Mouse (Mus musculus) splenic B cell, adult 2 months (primary cell): ENCODE results near the gene Fam241b.

Experiments
- DNase-seq: peaks from one replicate; pipeline ENCODE4 v3.0.0-alpha.2; 2011; ENCODE audit warnings: low read depth, low spot score
- H3K27me3 ChIP-seq: 2 replicates; pipeline ENCODE4 v1.6.1; 2012; ENCODE audit warnings: mild to moderate bottlenecking, low read length, moderate library complexity, mixed read lengths; ENCODE audit not compliant: control insufficient read depth, poor library complexity, insufficient read depth, severe bottlenecking
- H3K36me3 ChIP-seq: 2 replicates; pipeline ENCODE4 v1.6.1; 2012; ENCODE audit warnings: mild to moderate bottlenecking, low read length, moderate library complexity, mixed read lengths; ENCODE audit not compliant: control insufficient read depth, poor library complexity, insufficient read depth, severe bottlenecking

The Fam241b gene

GRCm38 (mm10) chr10:62147466-62148248, 3.9 kb upstream of the Fam241b start:
- Histone ChIP-seq H3K36me3 (no peaks in the 10 kb centered on the region), H3K27me3 (no peaks in the 10 kb centered on the region)
- DNase-seq, result no peak

DNA sequence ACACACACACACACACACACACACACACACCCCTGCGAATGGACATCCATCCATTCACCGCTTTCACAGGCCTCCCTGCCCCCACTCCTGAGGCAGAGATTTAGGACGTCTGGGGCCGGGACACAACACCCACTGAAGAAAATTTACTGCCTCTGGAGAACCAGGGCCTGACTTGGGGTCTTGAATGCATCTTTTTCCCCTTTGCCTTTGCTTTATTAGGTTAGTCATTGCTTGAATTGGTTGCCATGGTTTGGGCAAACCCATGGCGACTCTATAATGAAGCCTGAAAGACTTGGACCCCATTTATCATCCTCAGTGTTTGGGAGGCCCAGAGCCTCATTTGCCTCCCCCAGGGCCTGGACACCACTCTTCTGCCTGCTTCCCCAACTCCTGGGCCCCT, 2.2 kb upstream of the Fam241b start:
- no peak for DNase-seq
- H3K27me3 ChIP-seq, result no peaks in the 10 kb centered on the region
- no peaks in the 10 kb centered on the region for H3K36me3 ChIP-seq

DNA sequence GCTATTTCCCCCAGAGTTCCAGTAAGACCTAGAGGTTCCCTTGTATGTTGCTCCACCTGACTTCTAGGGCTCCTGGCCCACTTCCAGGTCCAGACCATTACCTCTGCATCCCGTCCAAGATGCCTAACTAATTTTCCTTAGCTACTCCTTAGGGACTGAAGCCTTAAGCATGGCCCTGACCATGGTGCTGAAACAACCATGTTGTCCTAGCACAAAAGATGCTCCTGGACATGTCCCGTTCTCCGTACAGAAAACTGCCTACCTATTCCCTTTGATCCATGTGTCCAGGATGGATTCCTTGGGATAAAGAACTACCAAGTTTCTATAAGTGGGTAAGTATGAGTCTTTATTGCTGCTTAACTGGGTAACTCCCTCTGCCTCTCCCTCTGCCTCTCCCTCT, 5.7 kb downstream of the Fam241b start:
- H3K36me3 ChIP-seq, result no peaks in the 10 kb centered on the region
- no peaks in the 10 kb centered on the region for H3K27me3 ChIP-seq
- no peak for DNase-seq

DNA sequence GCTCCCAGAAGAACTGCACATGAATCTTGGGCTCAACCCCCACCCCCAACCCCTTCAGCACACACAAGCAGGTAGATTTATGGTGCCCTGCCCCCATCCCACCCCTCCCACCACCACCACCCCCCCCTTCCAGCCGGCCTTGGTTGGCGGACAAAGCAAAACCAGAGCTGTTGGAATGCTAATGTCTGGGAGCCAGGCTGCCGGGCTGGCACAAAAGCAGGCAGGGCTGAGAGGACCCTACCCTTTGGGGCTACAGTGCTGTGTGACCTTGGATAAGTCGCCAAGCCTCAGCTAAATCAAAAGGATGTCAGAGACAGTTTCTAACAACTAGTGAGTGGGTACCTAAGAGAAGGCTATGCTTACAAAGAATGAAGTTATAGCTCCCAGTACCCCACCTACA, 6.6 kb downstream of the Fam241b start:
- Histone ChIP-seq H3K36me3 (no peaks in the 10 kb centered on the region), H3K27me3 (no peaks in the 10 kb centered on the region)
- DNase-seq, result no peak

DNA sequence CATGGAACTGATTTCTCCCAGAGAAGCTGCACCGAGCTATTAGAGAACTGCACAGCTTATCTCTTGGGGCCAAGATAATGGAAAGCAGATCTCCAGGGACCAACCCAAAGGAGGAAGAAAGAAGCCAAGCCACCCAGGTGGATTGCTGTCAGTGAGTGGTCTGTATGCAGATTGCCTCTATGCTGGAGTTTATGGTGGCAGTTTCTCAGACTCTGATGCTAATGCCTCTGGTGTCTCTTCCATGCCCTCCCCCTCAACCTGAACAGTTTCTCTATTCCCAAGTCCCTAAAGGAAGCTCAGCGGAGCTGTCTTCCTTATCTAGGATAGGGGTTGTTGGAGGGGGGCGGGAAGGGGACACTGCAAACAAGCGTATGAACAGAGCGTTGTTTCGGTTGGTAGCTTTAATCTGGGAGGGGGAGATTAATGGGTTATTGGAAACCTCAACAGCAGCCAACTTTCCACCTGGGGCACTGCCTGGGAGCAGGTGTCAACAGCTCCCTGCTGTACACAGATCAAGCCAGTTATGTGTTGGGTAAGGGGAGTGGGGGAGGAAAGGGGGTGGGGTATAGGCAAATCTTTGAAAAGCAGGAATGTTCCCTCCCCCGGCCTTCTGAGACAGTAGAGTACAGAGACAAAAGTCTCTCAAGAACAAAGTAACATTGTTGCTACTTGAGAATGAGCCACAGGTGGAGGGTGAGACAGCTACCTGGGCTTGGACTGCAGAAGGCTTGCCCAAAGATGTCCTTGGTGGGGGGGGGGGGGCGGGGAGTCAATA, 7.8 kb downstream of the Fam241b start:
- no peaks in the 10 kb centered on the region for H3K27me3 ChIP-seq
- no peak for DNase-seq
- no peaks in the 10 kb centered on the region for H3K36me3 ChIP-seq

DNA sequence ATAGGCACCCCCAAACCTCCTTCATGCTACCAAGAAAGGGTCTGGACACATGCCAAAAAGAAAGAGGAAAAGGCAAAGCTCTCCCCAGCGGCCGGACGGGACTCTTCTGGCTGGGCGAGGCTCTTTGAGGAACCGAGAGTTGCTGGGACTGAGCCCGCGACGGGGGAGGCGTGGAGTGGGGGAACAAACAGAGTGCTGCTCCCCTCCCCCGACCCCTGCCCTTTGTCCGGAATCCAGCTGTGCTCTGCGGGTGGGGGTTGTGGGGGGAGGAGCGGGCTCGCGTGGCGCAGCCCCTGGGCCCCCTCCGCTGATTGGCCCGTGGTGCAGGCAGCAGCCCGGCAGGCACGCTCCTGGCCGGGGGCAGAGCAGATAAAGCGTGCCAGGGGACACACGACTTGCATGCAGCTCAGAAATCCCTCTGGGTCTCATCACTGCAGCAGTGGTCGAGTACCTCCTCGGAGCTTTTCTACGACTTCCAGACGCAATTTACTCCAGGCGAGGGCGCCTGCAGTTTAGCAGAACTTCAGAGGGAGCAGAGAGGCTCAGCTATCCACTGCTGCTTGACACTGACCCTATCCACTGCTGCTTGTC, 10.9 kb downstream of the Fam241b start, which contains the start of gene Neurog3:
Neurog3 (plus strand) TSS at position 400 of the 591 bp plus-strand sequence.
- H3K27me3 ChIP-seq, result no peaks in the 10 kb centered on the region
- peak; percentile 11 for DNase-seq
- no peaks in the 10 kb centered on the region for H3K36me3 ChIP-seq

DNA sequence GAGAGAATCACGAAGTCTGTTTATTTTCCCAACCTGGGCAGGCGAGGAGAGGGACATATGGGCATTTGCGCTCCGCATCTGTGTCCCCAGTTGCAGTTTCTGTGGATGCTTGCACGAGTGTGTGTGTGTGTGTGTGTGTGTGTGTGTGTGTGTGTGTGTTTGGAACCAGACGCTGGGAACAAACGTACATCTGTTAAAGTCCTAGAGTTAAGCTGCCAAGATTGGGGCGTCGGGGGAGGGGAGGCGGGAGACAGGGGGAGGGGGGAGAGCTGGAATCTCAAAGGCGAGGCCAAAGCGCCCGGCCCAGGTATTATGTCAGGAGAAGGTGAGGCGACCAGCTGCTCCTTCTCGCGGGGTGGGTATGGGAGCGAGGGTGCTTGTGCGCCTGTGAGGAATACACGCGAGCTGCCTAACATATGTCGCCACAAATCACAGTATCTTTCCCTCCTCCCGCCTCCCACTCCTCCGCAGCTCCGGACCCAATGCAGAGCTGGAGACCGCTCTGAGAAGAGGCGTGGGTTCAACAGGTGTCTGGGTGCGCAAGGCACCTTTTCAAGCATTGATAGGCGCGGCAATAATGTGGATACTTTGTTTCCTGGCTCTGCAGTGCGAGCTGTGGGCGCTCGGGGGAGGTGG, 15.3 kb downstream of the Fam241b start:
- H3K36me3 ChIP-seq, result no peaks in the 10 kb centered on the region
- H3K27me3 ChIP-seq, result no peaks in the 10 kb centered on the region; the same call in 1 of the 2 replicates
- DNase-seq, result no peak

GRCm38 (mm10) chr10:62127711-62128231, 15.9 kb downstream of the Fam241b start:
- Histone ChIP-seq H3K36me3 (no peaks in the 10 kb centered on the region), H3K27me3 (no peaks in the 10 kb centered on the region; the same call in 1 of the 2 replicates)
- DNase-seq, result no peak

- Histone ChIP-seq H3K27me3 (no peaks in the 10 kb centered on the region; the same call in 1 of the 2 replicates), H3K36me3 (no peaks in the 10 kb centered on the region)
- DNase-seq, result peak; percentile 6
Measured at GRCm38 (mm10) chr10:62127137-62127536, 16.6 kb downstream of the Fam241b start.

DNA sequence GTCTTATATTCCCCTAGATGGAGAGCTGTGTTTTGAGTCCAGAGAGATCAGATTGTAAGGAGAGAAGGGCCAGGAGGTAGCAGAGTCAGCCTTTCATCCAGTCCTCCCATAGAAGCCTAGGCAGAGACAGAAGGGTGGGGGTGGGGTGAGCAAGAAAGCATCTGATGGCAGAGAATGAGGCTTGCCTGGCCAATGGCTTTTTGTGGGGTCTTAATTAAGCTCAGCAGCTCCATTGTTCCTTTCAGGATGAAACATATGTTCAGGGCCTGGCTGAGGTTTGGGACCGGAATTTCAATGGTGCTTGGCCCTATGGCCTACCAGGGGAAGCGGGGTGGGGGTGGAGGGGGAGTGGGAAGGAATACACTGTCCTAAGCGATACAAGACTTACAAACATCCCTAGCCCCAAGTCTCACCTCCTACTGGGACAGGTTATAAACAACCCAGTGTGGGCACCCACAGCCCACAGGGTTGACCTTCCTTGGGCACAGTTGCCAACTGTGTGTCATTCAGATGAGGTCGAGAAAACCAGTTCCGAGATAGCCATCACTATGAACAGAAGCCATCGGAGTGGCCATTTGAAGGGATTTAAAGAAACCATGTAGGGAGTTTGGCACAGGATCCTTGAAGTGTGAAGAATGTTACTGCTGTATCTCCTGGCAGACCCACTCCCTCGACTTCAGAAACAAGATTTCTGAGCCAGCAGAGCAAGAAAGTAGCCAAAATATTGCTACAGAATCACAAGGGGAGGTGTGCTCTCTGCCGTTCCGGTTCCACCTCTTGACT, 29.7 kb downstream of the Fam241b start:
- no peaks in the 10 kb centered on the region for H3K27me3 ChIP-seq
- DNase-seq, result no peak
- no peaks in the 10 kb centered on the region for H3K36me3 ChIP-seq

- Histone ChIP-seq H3K36me3 (no peaks in the 10 kb centered on the region), H3K27me3 (no peaks in the 10 kb centered on the region)
- no peak for DNase-seq
Measured at GRCm38 (mm10) chr10:62111207-62111576, 32.5 kb downstream of the Fam241b start.

DNA sequence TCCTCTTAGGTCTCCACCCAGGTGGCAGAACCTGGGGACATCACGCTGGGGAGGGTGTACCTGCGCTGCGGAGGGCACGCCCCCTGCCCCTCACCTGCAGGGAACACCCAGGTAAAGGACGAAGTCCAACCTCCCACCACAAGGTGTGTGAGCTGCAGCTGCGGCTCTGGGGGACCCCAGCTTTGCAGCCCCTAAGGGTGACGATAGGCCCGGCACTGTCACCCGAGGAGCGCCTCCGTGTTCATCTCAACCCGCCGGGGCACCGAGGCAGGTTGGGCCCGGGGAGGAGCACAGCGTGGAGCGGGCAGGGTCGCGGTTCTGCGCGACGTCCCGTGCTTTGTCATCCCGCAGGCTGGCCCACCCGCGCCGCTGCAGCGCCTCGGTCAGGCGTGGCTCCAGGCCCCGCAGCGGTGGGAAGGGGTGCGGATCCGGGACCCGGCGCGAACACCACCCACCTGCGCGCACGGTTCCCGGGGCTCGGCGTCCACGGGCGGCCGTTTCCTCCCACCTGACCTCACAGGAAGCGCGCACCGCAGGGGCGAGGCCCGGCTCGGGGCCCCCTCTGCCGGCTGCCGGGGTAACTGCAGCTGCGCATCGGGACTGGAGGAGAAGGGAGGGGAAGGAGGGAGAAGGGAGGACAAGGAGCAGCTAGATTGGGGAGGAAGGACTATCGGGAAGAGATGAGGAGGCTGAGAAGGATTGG, 33.1 kb downstream of the Fam241b start:
- peak; percentile 55 for DNase-seq

DNA sequence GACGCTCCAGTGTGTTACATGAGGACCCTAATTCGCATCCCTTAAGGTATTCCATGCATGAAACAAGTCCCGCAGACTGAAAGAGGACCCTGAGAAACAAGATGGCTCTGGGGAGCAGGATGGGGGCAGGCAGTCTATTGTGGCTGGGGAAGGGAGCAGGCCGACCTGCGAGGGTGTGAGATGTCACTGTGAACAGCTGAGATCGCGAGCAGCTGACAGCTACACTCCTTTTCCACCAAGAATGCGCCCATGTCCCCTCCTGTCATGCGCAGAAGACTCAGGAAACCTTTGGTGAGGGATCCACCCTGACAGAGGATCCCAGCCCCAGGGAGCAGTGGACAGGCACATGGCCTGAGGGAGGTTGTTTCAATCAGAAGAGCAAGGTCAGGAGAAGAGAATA, 36.7 kb downstream of the Fam241b start:
- no peak for DNase-seq
- H3K27me3 ChIP-seq, result no peaks in the 10 kb centered on the region
- H3K36me3 ChIP-seq, result no peaks in the 10 kb centered on the region

More for the DNA sequence above, 33.1 kb downstream of the Fam241b start:
- Histone ChIP-seq H3K36me3 (no peaks in the 10 kb centered on the region), H3K27me3 (no peaks in the 10 kb centered on the region)
